Mouse (Mus musculus) cerebellum, adult (tissue): Measurements from ENCODE around the gene Gpr108.

Experiments
- ATAC-seq: cut with Nextera tagmentation; 2 replicates; pipeline ENCODE4 v1.9.2; 2017; ENCODE audit warnings: mild to moderate bottlenecking, moderate library complexity, mixed read lengths; ENCODE audit not compliant: insufficient number of reproducible peaks, low FRiP score, low TSS enrichment

Gene Gpr108

DNA sequence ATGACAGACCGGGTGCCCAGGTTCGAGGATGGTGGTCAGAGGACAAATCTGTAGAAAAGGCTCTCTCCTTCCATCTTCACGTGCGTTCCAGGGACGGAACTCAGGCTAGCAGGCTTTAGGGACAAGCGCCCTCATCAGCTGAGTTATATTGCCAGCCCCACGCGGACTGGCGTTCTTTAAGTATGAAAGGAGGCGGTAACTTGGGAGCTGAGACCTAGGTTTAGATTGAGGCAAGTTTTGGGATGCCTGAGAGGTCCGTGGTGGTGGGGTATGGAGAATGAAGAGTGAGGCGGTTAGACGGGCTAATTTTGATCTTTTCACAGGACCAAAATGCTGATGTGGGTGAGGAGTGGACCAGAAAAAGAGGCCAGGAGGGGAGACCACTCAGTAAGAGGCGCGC is 26.4 kb upstream of the Gpr108 start:
- ATAC-seq = no peak

DNA sequence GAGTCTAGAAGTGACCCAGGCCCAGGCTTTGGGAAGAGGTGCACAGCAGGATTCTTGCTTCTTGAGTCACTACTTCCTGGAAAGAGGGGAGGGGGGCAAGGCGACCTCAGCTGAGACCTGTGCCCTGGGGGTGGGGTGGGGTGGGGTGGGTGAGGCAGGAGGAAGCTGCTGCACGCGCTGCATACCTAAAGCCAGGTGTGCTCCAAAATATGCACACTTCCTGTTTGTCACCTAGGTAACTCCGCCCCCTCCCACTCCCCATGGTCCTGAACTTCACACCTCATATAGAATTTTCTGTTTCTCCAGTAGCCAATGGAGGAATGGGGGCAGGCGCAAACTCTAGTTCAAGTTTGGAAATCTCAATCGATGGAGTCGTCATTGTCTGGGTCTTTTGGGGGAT is 25.6 kb upstream of the Gpr108 start:
- no peak for ATAC-seq

DNA sequence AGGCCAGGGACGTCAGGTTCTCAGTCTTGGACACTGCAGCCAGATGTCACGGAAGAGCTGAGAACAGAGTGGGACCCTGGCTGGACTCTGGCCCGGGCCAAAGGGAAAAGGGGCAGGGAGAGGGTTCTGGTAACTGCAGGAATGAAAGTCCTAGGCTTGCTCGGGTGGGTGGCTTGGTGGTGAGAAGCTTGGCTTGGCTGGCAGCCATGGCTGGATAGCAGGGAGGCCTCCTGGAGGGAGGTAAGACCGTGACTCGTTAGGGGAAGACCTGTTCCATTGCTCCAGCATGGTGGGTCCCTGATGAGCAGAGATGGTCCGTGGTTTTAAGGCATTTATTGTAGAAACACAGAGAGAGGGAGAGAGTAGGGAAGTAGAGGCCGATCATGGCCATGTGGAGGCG is 23.1 kb upstream of the Gpr108 start:
- no peak for ATAC-seq

DNA sequence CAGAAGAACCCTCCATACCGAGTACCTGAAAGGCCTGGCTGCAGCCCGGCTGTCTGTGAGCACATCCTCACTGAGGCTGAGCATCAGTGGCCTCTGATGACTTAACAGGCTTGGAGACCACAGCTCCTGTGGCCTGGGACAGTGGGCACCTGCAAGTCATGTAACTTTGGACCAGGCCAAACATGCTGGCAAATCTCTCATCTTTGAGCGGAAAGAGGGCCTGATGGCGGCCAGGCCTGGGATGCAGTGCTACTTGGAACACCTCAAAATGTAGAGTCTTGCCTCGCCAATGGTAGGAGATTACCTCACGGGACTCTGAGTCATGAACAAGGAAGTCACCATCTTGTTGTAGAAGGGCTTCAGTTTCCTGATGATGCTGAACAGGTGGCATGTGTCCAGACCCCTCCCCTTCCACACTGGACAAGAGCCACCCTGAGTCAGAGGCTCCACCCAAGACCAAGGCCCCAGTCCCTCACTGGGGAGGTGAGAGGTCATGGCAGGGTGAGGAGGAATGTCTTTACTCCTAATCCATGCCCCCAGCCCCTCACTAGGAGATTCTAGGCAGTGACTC is 19.4 kb upstream of the Gpr108 start:
- no peak for ATAC-seq

DNA sequence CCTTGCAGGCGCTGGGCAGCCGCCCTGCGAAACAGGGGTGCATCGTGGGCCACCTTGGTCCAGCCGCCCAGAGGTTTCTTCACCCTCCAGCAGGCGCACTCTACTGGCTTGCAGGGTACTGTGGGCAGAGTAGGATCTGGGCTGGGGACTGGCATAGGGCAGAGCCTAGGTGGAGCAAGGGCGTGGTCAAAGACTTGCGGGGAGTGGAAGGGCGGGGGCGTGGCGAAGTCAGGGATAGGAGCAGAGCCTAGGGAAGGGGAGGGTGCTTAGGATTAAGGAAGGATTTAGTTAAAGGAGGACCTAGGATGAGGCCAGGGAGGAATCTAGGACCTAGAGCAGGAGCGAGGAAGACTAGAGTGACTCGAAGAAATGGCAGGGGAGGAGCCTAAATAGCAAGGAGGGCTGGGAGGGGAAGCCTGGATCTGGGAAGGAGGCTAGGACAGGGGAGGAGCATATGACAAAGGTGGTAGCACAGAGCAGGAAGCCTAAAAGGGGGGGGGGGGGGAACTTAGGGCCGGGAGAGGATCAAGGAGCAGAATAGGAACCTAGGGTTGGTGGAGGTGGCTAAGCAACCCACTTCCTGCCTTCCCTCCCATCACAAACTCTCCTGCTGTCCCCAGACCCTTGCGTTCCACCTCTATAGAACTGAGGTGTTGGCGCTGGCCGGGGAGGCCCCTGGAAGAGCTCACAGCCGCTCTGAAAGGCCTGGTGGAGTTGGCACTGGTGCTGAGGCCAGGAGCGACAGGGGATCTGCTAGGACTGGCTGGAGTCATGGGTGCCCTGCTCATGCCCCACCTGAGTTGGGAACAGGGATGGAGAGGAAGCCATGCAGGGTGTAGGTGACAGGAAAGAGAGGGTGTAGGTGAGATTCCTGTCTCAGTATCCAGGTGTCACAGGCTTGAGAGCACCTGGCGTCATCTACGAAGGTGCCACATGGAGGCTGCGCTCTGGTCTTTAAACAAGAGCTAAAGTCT is 17.0 kb upstream of the Gpr108 start:
- peak; percentile 59; the same call in 1 of the 2 replicates for ATAC-seq

DNA sequence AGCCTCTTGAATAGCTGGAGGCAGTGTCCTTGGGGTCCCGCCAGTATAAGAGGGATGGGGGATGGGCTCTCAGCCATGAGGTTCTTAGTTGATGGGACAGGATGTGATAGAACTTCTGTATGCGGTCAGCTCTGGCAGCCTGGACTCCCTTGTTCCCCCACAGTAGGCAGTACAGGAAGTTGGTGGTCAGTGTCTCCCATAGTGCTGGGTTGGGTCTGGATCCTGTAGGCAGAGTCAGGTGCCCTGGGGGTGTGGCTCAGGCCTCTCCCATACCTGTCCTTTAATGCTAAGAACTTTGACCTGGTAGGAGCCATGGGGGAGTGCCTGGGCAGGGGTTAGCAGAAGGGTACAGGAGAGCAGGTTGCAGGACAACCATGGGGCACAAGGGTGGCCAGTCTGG is 15.9 kb upstream of the Gpr108 start:
- ATAC-seq = no peak

DNA sequence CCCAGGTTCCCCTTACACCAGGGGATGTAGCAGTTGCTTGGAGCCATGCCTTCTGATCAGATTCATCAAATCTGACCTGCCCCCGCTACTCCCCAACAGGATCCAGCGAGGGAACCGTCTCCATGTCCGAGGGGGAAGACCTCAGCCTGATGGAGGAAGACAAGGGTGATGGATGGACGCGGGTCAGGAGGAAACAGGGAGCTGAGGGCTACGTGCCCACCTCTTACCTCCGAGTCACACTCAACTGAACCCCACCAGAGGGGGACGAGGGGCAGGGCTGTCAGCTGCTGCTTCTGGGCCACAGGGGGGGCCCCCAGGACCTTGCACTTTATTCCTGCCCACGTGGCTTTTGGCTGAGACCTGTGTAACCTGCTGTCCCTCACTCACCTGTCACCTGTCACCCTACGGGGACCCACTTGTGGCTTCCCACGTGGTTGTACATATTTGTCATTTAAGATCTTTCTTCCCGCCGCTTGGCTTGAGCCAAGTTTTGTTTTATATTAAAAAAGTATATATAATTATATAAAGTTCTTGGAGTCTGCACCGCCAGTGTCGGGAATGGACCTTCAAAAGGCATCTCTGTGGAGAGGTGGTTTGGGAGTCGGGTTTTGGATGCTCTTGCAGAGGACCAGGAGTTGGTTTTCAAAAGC is 14.8 kb upstream of the Gpr108 start:
- ATAC-seq = no peak

DNA sequence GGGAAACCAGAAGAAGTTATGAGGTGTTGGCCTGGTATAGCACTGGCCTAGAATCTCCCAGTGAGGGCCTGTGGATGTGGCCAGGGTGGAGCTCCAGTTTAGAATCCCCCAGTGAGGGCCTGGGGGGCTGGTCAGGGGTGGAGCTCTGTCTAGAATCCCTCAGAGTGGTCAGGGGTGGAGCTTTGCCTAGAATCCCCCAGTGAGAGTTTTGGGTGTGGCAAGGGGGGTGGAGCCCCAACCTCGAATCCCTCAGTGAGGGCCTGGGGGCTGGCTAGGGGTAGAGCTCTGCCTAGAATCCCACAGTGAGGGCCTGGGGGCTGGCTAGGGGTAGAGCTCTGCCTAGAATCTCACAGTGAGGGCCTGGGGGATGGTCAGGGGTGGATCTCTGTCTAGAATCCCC is 13.6 kb upstream of the Gpr108 start:
- ATAC-seq = no peak

DNA sequence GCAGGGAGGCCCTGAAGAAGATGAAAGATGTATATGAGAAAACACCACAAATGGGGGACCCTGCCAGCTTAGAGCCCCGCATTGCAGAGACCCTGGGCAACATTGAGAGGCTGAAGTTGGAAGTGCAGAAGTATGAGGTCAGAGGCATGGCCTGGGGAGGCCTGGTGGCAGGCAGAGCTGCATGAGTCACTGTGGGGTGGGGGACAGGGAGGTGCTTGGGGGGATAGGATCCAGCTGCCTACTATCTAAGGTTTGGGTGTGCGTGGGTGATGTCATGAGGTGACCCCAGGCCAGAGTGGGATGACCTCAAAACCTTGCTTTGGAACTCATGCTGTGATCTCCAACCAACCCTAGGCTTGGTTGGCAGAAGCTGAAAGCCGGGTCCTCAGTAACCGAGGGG is 13.0 kb upstream of the Gpr108 start:
- ATAC-seq = no peak

DNA sequence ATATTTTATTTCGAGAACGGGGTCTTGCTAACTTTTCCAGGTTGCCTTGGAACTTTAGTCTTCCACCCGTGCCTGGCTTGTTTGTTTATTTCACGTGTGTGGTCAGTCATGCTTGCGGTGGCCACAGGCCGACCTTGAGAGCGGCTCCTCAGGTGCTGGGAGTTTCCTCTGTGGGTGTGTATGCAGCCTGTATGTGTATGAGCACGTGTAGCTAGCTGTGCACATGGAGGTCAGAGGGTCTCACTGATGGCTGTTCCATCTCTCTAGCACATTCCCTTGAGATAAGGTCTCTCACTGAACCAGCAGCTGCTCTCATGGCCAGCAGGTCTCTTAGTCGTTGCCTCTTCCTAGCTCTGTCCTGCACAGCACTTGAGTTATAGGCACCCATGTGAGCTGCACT is 12.1 kb upstream of the Gpr108 start:
- no peak for ATAC-seq

DNA sequence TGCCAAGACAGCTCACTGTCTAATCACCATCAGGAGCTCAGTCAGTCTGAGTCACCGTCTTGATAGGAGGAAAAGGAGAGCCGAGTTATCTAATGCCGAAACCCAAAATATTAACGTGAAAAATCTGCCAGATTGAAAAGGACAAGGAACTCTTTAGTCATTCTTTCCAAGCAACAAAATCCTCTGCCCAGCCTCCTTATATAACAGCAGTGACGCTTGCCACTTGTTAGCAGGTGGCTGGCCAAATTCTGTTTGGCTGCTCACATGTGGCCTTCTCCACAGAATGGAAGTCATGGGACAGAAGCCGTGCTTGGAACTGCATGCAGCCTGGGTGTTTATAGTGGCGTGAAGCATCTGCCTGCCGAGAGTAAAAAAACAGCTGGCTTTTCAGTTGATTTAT is 11.5 kb upstream of the Gpr108 start:
- no peak for ATAC-seq

DNA sequence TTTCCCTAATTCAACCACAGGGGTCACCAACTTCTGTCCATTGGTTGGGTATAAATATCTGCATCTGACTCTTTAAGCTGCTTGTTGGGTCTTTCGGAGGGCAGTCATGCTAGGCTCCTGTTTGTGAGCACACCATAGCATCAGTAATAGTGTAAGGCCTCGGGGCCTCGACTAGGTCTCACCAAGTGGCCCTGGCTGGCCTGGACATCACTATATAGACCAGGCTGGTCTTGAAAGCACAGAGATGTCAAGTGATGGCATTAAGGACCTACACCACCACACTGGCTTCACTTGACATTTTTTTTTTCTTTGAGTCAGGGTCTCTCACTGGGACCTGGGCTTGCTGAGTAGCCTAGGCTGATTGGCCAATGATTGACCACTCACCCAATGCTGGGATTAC is 9.9 kb upstream of the Gpr108 start:
- ATAC-seq = no peak

DNA sequence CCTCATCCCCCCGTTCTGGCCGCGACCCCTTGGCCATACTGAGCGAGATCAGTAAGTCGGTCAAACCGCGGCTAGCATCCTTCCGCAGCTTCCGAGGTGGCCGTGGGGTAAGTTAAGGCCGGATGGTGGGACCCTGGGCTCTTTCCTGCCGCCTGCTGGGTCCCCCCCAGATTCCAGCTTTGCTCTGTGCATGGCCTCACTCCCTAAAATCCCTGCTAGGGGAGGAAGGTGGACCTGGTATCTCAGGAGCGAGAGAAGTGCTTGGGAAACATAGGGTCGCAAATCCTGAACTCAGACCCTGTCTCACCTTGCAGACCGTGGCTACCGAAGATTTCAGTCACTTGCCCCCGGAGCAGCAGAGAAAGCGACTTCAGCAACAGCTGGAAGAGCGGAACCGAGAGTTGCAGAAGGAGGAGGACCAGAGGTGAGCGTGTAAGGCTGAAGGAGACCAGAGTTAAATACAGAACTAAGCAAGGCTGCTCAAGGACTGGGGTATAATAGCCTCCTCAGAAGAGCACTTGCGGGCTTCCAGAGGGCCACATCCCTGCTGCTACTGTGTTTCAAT is 8.8 kb upstream of the Gpr108 start:
- no peak for ATAC-seq

DNA sequence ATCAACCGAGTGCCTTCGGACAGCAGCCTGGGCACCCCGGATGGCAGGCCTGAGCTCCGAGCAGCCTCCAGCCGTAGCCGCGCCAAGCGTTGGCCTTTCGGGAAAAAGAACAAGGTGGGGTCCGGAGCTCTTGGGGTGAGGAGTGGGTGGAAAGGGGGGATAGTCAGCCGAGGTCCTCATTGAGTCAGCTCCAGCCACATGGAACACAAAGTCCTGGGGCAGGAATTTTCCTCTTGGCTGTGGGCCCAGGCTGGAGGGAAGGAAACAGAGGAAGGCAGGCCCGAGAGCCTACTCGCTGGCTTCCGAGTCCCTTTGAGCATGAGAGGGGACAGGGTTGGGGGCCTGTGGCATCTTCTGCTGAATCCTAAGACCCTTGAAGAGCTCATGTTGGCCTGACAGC is 7.1 kb upstream of the Gpr108 start:
- no peak for ATAC-seq

DNA sequence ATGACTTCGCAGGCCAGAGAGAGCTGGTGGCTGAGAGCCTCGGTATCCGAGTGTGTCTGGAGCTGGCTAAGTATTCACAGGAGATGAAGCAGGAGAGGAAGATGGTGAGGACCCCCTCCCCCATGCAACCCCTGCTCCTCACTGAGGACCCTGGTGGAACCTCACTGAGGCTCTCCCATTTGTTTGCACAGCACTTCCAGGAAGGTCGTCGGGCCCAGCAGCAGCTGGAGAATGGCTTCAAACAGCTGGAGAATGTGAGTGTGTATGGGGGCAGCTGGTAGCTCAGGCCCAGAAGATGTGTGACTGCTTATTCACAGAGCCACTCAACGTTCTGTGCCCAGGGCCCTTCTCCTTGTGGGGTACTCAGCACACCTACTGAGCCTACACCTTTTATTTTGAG is 5.1 kb upstream of the Gpr108 start:
- ATAC-seq = no peak

DNA sequence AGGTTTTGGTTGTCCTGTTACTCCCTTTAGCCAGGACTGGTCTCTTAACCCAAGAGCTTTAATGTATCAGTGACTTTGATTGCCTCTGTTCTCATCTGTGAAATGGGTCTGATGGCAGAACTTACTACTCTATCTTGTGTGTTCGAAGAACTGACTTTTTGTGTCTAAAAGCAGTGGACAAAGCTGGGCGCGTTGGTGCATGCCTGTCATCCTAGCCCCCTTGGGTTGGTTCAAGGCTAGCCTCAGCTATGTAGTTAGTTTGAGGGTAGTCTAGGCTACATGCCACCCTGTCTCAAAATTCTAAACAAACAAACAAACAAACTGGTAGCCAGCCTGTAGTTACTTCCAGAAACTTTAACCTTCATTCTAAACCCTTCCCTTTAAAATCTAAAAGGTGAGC is 3.2 kb upstream of the Gpr108 start:
- ATAC-seq = no peak

DNA sequence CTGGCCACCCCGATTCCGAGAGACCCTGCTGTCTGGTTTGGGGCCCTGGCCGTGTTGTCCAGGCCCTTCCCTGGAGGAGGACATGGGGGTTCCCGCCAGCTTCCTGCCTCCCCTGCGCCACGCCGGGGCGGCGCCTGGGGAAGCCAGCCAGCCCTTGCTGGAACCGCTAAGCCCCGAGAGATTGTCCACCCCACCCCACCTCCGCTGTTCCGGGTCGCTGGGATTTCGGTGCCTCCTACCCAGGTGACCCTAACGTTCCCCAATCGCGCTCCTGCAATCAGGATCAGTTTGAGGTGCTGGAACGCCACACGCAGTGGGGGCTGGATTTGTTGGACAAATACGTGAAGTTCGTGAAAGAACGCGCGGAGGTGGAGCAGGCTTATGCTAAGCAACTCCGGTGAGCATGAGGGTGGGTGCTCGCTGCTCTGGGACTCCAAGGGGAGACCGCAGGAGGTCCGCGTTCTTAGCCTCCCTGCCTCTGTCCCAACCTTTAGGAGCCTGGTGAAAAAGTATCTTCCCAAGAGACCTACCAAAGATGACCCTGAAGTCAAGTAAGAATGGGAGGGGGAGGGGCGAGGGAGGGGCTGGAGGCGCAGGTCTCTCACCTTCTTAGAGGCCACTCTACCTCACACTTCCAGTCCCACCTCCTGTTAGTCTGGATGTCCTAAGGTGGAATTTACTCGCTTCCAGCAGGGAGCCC is 2.4 kb upstream of the Gpr108 start:
- no peak for ATAC-seq

DNA sequence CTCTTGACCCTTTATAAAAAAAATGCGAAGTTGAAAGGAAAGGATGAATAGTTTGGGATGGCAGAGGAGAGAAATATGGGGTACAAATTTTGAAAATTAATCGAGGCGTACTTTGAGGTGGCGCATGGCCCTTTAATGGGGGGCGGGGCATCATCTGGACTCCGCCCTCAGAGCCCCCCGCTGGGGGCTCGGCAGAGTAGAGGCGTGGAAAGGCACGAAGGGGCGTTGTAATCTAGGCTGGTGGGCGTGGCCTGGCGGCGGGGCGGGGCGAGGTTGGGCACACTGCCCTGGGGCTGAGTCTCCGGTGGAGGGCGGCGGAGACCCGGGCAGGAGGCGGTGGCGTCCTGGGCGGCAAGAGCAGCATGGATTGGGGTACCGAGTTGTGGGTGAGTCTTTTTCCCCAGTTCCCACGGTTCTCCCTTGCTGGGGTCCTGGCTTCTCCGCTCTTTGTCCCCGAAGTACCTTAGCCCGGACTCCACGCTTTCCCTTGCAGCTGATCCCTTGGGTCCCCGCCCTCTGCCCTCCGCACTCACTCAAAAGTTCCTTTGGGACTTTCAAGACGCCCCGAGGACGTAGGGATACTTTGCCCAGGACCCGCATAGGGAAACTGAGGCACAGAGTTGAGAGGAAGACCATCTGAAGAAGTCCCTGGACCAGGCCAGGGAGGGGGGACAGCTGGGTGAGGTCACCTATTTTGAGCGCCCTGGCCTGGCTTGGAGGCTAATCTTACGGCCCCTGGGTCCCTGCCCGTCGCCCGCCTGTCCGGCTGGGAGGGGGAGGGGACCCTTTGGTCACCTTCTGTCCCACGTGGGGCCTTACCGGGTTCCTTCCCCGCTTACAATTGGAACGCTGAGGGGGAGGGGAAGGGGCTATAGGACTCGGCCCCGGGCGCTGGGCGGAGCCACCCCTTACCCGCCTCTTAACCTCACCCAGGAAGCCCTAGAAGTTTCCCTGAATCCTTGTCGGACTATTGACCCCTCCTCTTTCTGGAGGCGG is 1.2 kb upstream of the Gpr108 start, which contains the start of gene Trip10:
TSS of gene Trip10 (plus strand) at position 270 of the 996 bp plus-strand sequence.
- no peak for ATAC-seq

DNA sequence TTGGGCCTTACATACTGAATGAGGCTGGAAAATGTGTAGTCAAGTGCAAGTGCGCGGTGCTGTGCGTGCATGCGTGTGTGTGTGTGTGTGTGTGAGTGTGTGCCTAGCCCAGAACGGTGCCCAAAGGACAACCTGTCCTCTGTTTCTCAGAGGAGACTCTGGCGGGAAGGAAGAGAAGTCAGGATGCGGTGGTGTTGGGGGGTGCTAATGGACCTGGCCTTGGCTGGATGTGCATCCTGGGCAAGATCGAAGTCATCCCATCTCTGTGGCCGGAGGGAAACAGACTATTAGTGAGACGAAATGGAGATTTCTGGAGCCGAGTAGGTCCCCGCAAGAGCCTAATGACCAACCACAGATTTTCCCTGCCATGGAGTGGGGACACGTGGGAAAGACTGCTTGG is 525 bp upstream of the Gpr108 start:
- no peak for ATAC-seq
